Mouse (Mus musculus) G1E-ER4 (cell line): ENCODE results near the gene Ak8. TPM values are rescaled to one million over a fixed set of nuclear protein-coding genes. Genes with fewer than 3 reads are reported as not detected.

Experiments
- GATA1 ChIP-seq: IDR thresholded peaks from one replicate; pipeline ENCODE4 v1.8.0; 2012; ENCODE audit warnings: low read length, inconsistent platforms
- polyA plus RNA-seq: library from polyadenylated mRNA; stranded (reverse); fragments of >175 nt; gene quantifications from 2 replicates; pipeline ENCODE4 v1.2.3, GENCODE M21; 2012

Ak8 gene
- 0.10 and 0.24 TPM in 2 replicates for polyA plus RNA-seq

GRCm38 (mm10) chr2:28699361-28700335 lies at the start of gene Ak8, which contains the start of gene Spaca9:
Gene Ak8 (plus strand): TSS chr2:28700164.
Gene Spaca9 (minus strand): TSS chr2:28699727.
- TF ChIP-seq GATA1, result no peak

GRCm38 (mm10) chr2:28650526-28650925 lies 49.4 kb upstream of the Ak8 start:
- no peak for TF ChIP-seq GATA1

- TF ChIP-seq GATA1, result no peak
Observed at GRCm38 (mm10) chr2:28653351-28653750, 46.6 kb upstream of the Ak8 start.

GRCm38 (mm10) chr2:28654295-28654694 lies 45.7 kb upstream of the Ak8 start:
- TF ChIP-seq GATA1, result no peak

GRCm38 (mm10) chr2:28656216-28656615 lies 43.7 kb upstream of the Ak8 start:
- TF ChIP-seq GATA1, result no peak

- no peak for TF ChIP-seq GATA1
Observed at GRCm38 (mm10) chr2:28662891-28663290, 37.1 kb upstream of the Ak8 start.

- TF ChIP-seq GATA1, result no peak
Observed at GRCm38 (mm10) chr2:28665818-28666217, 34.1 kb upstream of the Ak8 start.

- no peak for TF ChIP-seq GATA1
Observed at GRCm38 (mm10) chr2:28671438-28671837, 28.5 kb upstream of the Ak8 start.

GRCm38 (mm10) chr2:28676005-28676404 lies 24.0 kb upstream of the Ak8 start:
- TF ChIP-seq GATA1, result no peak

- no peak for TF ChIP-seq GATA1
Observed at GRCm38 (mm10) chr2:28680710-28681109, 19.3 kb upstream of the Ak8 start.

GRCm38 (mm10) chr2:28681718-28682117 lies 18.2 kb upstream of the Ak8 start:
- no peak for TF ChIP-seq GATA1

GRCm38 (mm10) chr2:28685895-28686294 lies 14.1 kb upstream of the Ak8 start:
- TF ChIP-seq GATA1, result no peak

GRCm38 (mm10) chr2:28688431-28688830 lies 11.5 kb upstream of the Ak8 start:
- TF ChIP-seq GATA1, result no peak

- TF ChIP-seq GATA1, result no peak
Observed at GRCm38 (mm10) chr2:28692692-28693091, 7.3 kb upstream of the Ak8 start.

GRCm38 (mm10) chr2:28698566-28698965 lies 1.4 kb upstream of the Ak8 start:
- TF ChIP-seq GATA1, result no peak

- peak; percentile 99 for TF ChIP-seq GATA1
Observed at GRCm38 (mm10) chr2:28701646-28702262, 1.8 kb downstream of the Ak8 start.

GRCm38 (mm10) chr2:28706106-28706636 lies 6.2 kb downstream of the Ak8 start:
- TF ChIP-seq GATA1, result peak; percentile 40
